Mouse (Mus musculus) kidney, embryonic 15.5 days (tissue): ENCODE results near the gene Teddm1b. TPM values are rescaled to one million over a fixed set of nuclear protein-coding genes. Genes with fewer than 3 reads are reported as not detected.
A peak's percentile ranks its signal among the peaks of the same experiment; 100 is the strongest.

Experiments used
- ATAC-seq: fragments of 200-750 bp; cut with Nextera tagmentation; replicated peaks from 2 replicates; pipeline ENCODE4 v1.8.0; 2017; ENCODE audit warnings: moderate TSS enrichment; ENCODE audit not compliant: low FRiP score
- H3K27ac ChIP-seq: fragments of 300-500 bp; sonication (generic); 2 replicates; pipeline ENCODE4 v1.5.1; 2015; ENCODE audit warnings: mild to moderate bottlenecking, inconsistent platforms
- H3K27me3 ChIP-seq: fragments of 300-500 bp; sonication (generic); 2 replicates; pipeline ENCODE4 v1.6.1; 2015; ENCODE audit warnings: inconsistent platforms
- H3K36me3 ChIP-seq: fragments of 300-500 bp; sonication (generic); 2 replicates; pipeline ENCODE4 v1.6.1; 2015; ENCODE audit warnings: inconsistent platforms
- H3K4me1 ChIP-seq: fragments of 300-500 bp; sonication (generic); 2 replicates; pipeline ENCODE4 v1.6.1; 2015; ENCODE audit warnings: inconsistent platforms
- H3K4me2 ChIP-seq: fragments of 300-500 bp; sonication (generic); 2 replicates; pipeline ENCODE4 v1.6.1; 2015; ENCODE audit warnings: moderate library complexity, mild to moderate bottlenecking, inconsistent platforms
- H3K4me3 ChIP-seq: fragments of 300-500 bp; sonication (generic); replicated peaks from 2 replicates; pipeline ENCODE4 v1.5.1; 2015; ENCODE audit warnings: mild to moderate bottlenecking, inconsistent platforms
- H3K9ac ChIP-seq: fragments of 300-500 bp; sonication (generic); 2 replicates; pipeline ENCODE4 v1.6.1; 2015; ENCODE audit warnings: mild to moderate bottlenecking, inconsistent platforms
- H3K9me3 ChIP-seq: fragments of 300-500 bp; sonication (generic); replicated peaks from 2 replicates; pipeline ENCODE4 v1.6.1; 2016; ENCODE audit warnings: inconsistent platforms
- WGBS: fragments of 180-500 bp; shearing (Covaris S2); methylation state at CpG from one replicate; pipeline ENCODE4 v1.1.7; 2015; ENCODE audit warnings: mixed read lengths; 5-methylcytosine and 5-hydroxymethylcytosine counted together
- polyA plus RNA-seq: library from polyadenylated mRNA; unstranded; fragments of >200 nt; fragmentation: Nextera tagmentation; extraction: Ambion mirVana; gene quantifications from 2 replicates; pipeline ENCODE4 v1.2.1, GENCODE M21; 2015

The Teddm1b gene
- polyA plus RNA-seq, 1 experiment from 2014 or later: 0.47 TPM

DNA sequence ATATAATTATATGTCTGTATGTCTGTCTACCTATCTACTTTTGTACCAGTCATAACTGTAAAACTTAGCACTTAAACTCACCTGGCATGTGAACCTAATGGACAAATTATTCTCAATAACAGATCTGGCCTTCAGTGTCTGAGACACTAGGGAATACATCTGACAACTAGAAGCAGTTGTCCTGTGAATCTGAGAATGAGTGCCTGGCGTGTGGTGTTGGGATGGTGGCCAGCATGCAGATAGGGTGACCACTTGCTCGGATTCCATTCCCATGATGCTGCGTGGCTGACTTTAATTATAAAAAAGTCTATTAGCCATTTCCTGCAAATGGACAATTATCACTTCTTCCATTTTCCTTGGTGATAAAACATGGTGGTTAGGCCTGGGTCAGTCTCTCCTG, 31.7 kb downstream of the Teddm1b start:
- 91% methylated on average over 3 of the region's 3 CpGs for WGBS
- no peak overlapping the region for H3K9ac ChIP-seq
- H3K9me3 ChIP-seq: no peaks in the 10 kb centered on the region
- H3K4me1 ChIP-seq: peaks cover 22% of the 10 kb centered on the region
- peaks cover 77% of the 10 kb centered on the region for H3K36me3 ChIP-seq
- no peak overlapping the region for H3K4me3 ChIP-seq
- no peak overlapping the region for H3K27ac ChIP-seq
- H3K27me3 ChIP-seq: no peaks in the 10 kb centered on the region
- H3K4me2 ChIP-seq: no peak overlapping the region
- ATAC-seq: no peak

GRCm38 (mm10) chr1:153908208-153908607, 34.1 kb downstream of the Teddm1b start:
- no peak for ATAC-seq
- no peak overlapping the region for H3K4me2 ChIP-seq
- H3K27me3 ChIP-seq: no peaks in the 10 kb centered on the region
- 93% methylated on average over 6 of the region's 6 CpGs for WGBS
- no peak overlapping the region for H3K9ac ChIP-seq
- H3K4me1 ChIP-seq: 0 out of 2 replicates have a peak, but pooled peaks cover 4% of the 10 kb centered on the region
- H3K36me3 ChIP-seq: peaks cover 77% of the 10 kb centered on the region
- H3K9me3 ChIP-seq: no peaks in the 10 kb centered on the region
- no peak overlapping the region for H3K27ac ChIP-seq
- H3K4me3 ChIP-seq: no peak overlapping the region

- Histone ChIP-seq H3K4me3 (no peak overlapping the region), H3K4me1 (0 out of 2 replicates have a peak, but pooled peaks cover 4% of the 10 kb centered on the region), H3K36me3 (peaks cover 72% of the 10 kb centered on the region), H3K4me2 (no peak overlapping the region), H3K9me3 (no peaks in the 10 kb centered on the region), H3K27ac (no peak overlapping the region), H3K27me3 (no peaks in the 10 kb centered on the region), H3K9ac (no peak overlapping the region)
- no peak for ATAC-seq
- 91% methylated on average over 4 of the region's 4 CpGs for WGBS
Observed at GRCm38 (mm10) chr1:153908741-153909140, 34.6 kb downstream of the Teddm1b start.

DNA sequence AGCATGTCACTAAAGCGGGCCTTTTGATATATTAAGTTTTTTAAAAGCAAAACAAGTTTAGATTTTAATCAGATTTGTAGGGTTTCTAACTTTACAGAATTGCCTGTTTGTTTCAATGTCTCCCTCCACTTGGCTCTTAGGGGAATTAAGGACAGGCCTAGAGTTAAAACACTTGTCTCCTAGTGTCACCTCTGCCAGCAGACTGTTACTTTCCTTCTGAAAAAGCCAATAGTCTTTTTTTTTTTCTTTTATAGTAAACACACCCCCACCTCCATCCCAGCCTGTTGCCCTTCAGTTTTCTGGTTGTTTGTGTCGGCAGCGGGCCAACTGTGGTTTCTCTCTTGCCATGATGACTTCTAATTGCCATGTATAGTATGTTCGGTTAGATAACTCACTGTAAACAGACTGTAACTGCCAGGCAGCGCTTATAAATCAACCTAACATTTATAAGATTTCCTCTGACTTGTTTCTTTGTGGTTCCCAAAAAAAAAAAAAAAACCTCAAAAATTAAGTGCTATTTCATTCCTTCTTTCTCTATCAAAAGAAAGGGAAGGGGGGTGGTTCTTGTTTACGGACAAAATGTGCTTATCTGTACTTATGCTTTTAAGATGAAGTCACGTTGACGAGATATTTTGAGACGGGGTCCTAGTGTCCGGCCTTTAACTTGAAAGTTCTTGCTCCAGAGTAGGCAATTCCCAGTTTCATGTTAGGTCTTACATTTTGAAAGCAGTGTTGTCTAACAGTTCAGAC, 35.2 kb downstream of the Teddm1b start:
- peaks cover 65% of the 10 kb centered on the region for H3K36me3 ChIP-seq
- no peaks in the 10 kb centered on the region for H3K9me3 ChIP-seq
- ATAC-seq: no peak
- WGBS: 67% methylated on average over 10 of the region's 10 CpGs
- no peak overlapping the region for H3K9ac ChIP-seq
- 0 out of 2 replicates have a peak, but pooled peaks cover 4% of the 10 kb centered on the region for H3K4me1 ChIP-seq
- no peak overlapping the region for H3K4me2 ChIP-seq
- no peaks in the 10 kb centered on the region for H3K27me3 ChIP-seq
- H3K27ac ChIP-seq: peak overlapping the region; percentile 46; the same call in 1 of the 2 replicates
- H3K4me3 ChIP-seq: no peak overlapping the region

GRCm38 (mm10) chr1:153909963-153910291, 35.8 kb downstream of the Teddm1b start:
- peak overlapping the region; percentile 46; the same call in 1 of the 2 replicates for H3K27ac ChIP-seq

DNA sequence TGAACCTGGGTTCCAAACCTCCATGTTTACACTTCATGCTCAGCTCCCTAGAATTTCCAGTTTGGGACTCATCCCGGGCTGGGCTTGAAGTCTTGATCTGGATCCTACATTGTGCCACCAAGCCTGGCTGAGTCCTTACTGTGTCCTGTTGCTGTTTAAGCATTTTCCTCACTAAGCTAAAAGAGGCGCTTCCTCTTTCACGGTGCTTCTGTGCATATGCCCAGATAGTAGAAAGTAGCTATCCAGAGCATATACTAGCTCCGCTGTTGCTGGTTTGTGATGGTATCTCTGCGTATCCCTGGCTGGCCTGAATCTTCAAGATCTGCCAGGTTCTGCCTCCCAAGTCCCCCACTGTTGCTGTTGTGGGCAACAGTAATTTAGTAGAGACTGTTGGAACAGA, 36.3 kb downstream of the Teddm1b start:
- Histone ChIP-seq H3K4me3 (no peak overlapping the region), H3K27ac (peak overlapping the region; percentile 46), H3K4me1 (0 out of 2 replicates have a peak, but pooled peaks cover 4% of the 10 kb centered on the region), H3K9me3 (no peaks in the 10 kb centered on the region), H3K4me2 (no peak overlapping the region), H3K36me3 (peaks cover 55% of the 10 kb centered on the region), H3K27me3 (no peaks in the 10 kb centered on the region), H3K9ac (no peak overlapping the region)
- WGBS: 89% methylated on average over 5 of the region's 5 CpGs
- no peak for ATAC-seq

More at GRCm38 (mm10) chr1:153909963-153910291, 35.8 kb downstream of the Teddm1b start:
- H3K9ac ChIP-seq: no peak overlapping the region
- 0 out of 2 replicates have a peak, but pooled peaks cover 4% of the 10 kb centered on the region for H3K4me1 ChIP-seq
- 74% methylated on average over 9 of the region's 9 CpGs for WGBS
- no peak overlapping the region for H3K4me3 ChIP-seq
- H3K9me3 ChIP-seq: no peaks in the 10 kb centered on the region
- no peak overlapping the region for H3K4me2 ChIP-seq
- peaks cover 60% of the 10 kb centered on the region for H3K36me3 ChIP-seq
- peak; percentile 28; the same call in 1 of the 2 replicates for ATAC-seq
- no peaks in the 10 kb centered on the region for H3K27me3 ChIP-seq

DNA sequence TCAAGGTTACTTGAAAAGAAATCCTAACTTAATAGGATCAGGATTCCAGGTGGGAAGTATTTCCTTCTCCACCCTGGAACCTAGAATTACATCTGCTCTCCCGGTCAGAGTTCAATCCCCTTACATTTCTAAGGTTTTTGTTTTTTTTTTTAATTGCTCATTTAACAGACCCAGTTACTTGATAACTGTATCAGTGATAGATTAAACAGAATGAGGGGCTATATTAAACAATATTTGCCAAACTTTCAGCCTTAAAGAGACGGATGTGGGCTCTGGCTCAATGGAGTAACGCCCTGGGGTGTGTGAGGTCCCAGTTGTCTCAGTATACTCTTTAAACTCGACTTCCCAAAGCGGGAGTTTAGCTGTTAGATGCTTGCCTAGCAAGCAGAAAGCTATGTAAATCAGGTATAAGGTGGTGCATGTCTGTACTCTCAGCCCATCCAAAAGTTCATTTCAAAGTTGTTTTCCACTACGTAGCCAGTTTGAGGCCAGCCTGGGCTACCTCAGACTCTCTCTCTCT, 37.2 kb downstream of the Teddm1b start:
- Histone ChIP-seq H3K4me3 (no peak overlapping the region), H3K27me3 (no peaks in the 10 kb centered on the region), H3K4me1 (0 out of 2 replicates have a peak, but pooled peaks cover 4% of the 10 kb centered on the region), H3K36me3 (peaks cover 46% of the 10 kb centered on the region), H3K9ac (no peak overlapping the region), H3K27ac (0 out of 2 replicates have a peak overlapping the region, but pooled peaks have one; percentile 18), H3K9me3 (no peaks in the 10 kb centered on the region), H3K4me2 (no peak overlapping the region)
- ATAC-seq: 0 out of 2 replicates have a peak, but pooled peaks have one; percentile 40
- 90% methylated on average over 6 of the region's 6 CpGs for WGBS

DNA sequence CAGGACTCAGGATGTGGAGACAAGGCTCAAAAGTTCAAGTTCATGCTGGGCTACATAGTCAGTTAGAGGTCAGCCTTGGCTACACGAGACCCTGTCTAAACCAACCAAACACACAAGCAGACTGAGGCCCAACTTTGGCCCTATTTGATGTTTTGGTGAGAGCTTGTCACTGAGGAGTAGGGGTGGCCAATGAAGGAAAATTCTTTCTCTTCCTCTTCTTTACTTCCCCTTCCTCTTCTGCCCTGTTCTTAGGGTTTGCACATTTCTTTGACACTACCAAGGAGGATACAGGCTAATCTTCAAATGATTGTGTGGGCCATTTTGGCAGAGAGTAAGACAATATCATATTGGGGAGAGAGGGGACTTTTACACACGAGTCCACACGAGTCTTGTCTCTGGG, 39.7 kb downstream of the Teddm1b start:
- H3K9me3 ChIP-seq: no peaks in the 10 kb centered on the region
- H3K36me3 ChIP-seq: peaks cover 20% of the 10 kb centered on the region
- no peak for ATAC-seq
- H3K4me2 ChIP-seq: no peak overlapping the region
- H3K27me3 ChIP-seq: no peaks in the 10 kb centered on the region
- no peak overlapping the region for H3K27ac ChIP-seq
- H3K4me3 ChIP-seq: no peak overlapping the region
- no peak overlapping the region for H3K9ac ChIP-seq
- 80% methylated on average over 3 of the region's 3 CpGs for WGBS
- H3K4me1 ChIP-seq: 0 out of 2 replicates have a peak, but pooled peaks cover 4% of the 10 kb centered on the region

DNA sequence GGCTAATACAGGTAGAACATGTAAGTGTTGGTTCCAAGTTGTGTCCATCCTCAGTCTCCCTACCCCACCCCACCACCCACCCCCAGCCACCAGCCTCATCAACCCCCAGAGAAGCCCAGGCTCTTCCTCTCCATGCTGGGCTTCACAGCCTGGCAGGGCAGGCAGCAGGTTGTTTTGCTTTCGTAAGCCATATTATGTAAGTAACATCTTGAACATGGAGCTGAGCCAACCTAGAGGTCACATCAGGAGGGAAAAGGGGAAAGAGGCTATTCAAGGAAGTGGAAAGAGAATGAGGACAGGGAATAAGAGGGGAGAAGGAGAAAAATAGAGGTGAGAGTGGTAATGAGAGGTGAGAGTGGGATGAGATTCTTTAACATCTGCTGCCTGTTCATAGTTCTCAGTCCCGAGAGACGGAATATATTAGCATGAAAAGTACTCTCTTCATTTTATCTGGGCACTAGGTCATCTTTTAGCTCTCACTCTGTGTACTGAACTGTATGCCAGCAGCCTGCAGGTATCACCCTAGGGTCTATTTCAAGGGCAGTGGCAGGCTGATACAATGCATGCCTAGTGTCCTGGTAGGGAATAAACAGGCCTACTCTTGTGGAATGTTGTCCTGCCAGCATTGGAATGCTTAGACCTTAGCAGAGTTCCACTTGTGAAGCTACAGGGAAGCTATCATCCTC, 44.5 kb downstream of the Teddm1b start:
- H3K9me3 ChIP-seq: no peaks in the 10 kb centered on the region
- no peak for ATAC-seq
- WGBS: 94% methylated on average over 3 of the region's 3 CpGs
- H3K36me3 ChIP-seq: no peaks in the 10 kb centered on the region
- H3K4me3 ChIP-seq: no peak overlapping the region
- no peaks in the 10 kb centered on the region for H3K4me1 ChIP-seq
- no peaks in the 10 kb centered on the region for H3K27me3 ChIP-seq
- H3K9ac ChIP-seq: no peak overlapping the region
- no peak overlapping the region for H3K4me2 ChIP-seq
- no peak overlapping the region for H3K27ac ChIP-seq

GRCm38 (mm10) chr1:153921642-153922041, 47.5 kb downstream of the Teddm1b start:
- Histone ChIP-seq H3K4me3 (no peak overlapping the region), H3K36me3 (no peaks in the 10 kb centered on the region), H3K27me3 (no peaks in the 10 kb centered on the region), H3K9me3 (no peaks in the 10 kb centered on the region), H3K9ac (no peak overlapping the region), H3K27ac (no peak overlapping the region), H3K4me2 (no peak overlapping the region), H3K4me1 (no peaks in the 10 kb centered on the region)
- no peak for ATAC-seq
- WGBS: 88% methylated on average over 3 of the region's 3 CpGs

- Histone ChIP-seq H3K27me3 (no peaks in the 10 kb centered on the region), H3K36me3 (no peaks in the 10 kb centered on the region), H3K27ac (no peak overlapping the region), H3K4me2 (no peak overlapping the region), H3K9ac (no peak overlapping the region), H3K4me3 (no peak overlapping the region), H3K9me3 (no peaks in the 10 kb centered on the region), H3K4me1 (no peaks in the 10 kb centered on the region)
- 18% methylated on average over 5 of the region's 5 CpGs for WGBS
- no peak for ATAC-seq
Observed at GRCm38 (mm10) chr1:153922571-153923021, 48.5 kb downstream of the Teddm1b start.
